In genomic region chr4:134370649-134371221, GRCm38 (mm10) we compare ENCODE assay signal across 8 mouse cellular contexts. TPM values are rescaled to one million over a fixed set of nuclear protein-coding genes. Genes with fewer than 3 reads are reported as not detected.
A peak's percentile ranks its signal among the peaks of the same experiment; 100 is the strongest.
DNase-seq lines count a peak whose midpoint lies in the region; ATAC-seq and TF ChIP-seq lines count a peak whose summit lies in the region.

No protein-coding gene starts in this region.

- WGBS in olfactory bulb, adult 2 months: 4% methylated on average over 18 of the region's 18 CpGs

- H3K4me3 ChIP-seq in gastrocnemius, adult 2 months: peak overlapping the region; percentile 72
- peak overlapping the region; percentile 83 for H3K4me3 ChIP-seq in E14TG2a.4 (replicated peaks; ENCODE audit: low read length)
- H3K4me3 ChIP-seq in olfactory bulb, adult 2 months (ENCODE audit: insufficient read depth, low read depth, low read length): peak overlapping the region; percentile 71

- DNase-seq in gastrocnemius, adult 2 months: peak; percentile 34
- DNase-seq in gastrocnemius, postnatal 25 days: no peak
- DNase-seq in left cerebral cortex, postnatal 25 days (ENCODE audit: low spot score in 2 of 2): peak; percentile 71 to 94
- DNase-seq in spleen, postnatal 36 days (ENCODE audit: low spot score in 2 of 2): no peak

- TF ChIP-seq POLR2A in olfactory bulb, adult 2 months (IDR thresholded peaks at IDR 0.05; ENCODE audit: insufficient read depth, low read depth, low read length): no peak

- intact Hi-C loops in gastrocnemius, adult 2 months (cut with DNase I): loop anchor here (5.0 kb wide), 1 partner anchor 118 kb away; the partner anchor contains the start of gene Grrp1
- intact Hi-C loops in left cerebral cortex, postnatal 25 days (cut with DNase I): no loop called here

- no peaks in the 10 kb centered on the region for H3K36me3 ChIP-seq in E14TG2a.4 (ENCODE audit: insufficient read depth, low read length)

- peaks cover 42% of the 10 kb centered on the region for H3K27me3 ChIP-seq in E14TG2a.4 (ENCODE audit: insufficient read depth, low read length)

- ATAC-seq in frontal cortex, adult (ENCODE audit: low TSS enrichment): peak; percentile 57
- no peak for ATAC-seq in activated CD4-positive, CD25-positive, alpha-beta regulatory T cell, adult 4 months

- H3K9me3 ChIP-seq in E14TG2a.4 (ENCODE audit: low read length): no peaks in the 10 kb centered on the region

- TF ChIP-seq CTCF in gastrocnemius, adult 2 months (IDR thresholded peaks at IDR 0.05): no peak; the same call in 1 of the 2 replicates
- TF ChIP-seq CTCF in E14TG2a.4 (conservative IDR thresholded peaks at IDR 0.05; ENCODE audit: low read length): no peak
- no peak for TF ChIP-seq CTCF in olfactory bulb, adult 2 months (IDR thresholded peaks at IDR 0.05; ENCODE audit: insufficient read depth, low read depth, low read length)

- peaks cover 69% of the 10 kb centered on the region for H3K4me1 ChIP-seq in E14TG2a.4 (replicated peaks; ENCODE audit: low read depth, low read length)
- H3K4me1 ChIP-seq in olfactory bulb, adult 2 months (ENCODE audit: control insufficient read depth, insufficient read depth, low read length): peaks cover 24% of the 10 kb centered on the region

- peak overlapping the region; percentile 92 for H3K27ac ChIP-seq in gastrocnemius, adult 2 months
- no peak overlapping the region for H3K27ac ChIP-seq in olfactory bulb, adult 2 months (ENCODE audit: insufficient read depth, low read depth, low read length)

RNA-seq across cellular contexts. Expression of gene Extl1, which starts 12.9 kb away (rescaled TPM):
- total RNA-seq in gastrocnemius, adult 2 months (2021): 10 to 100 TPM; 25.1 to 27.8 TPM
- total RNA-seq in gastrocnemius, postnatal 25 days (2021): 10 to 100 TPM; 25.5 to 29.2 TPM
- total RNA-seq in left cerebral cortex, postnatal 25 days (2021): 10 to 100 TPM; 49.2 to 52.5 TPM
- not detected in 2 replicates for polyA plus RNA-seq in olfactory bulb, adult 2 months (2012; ENCODE audit: insufficient read depth, insufficient read length, low replicate concordance, missing spikeins)
- 1 to 10 TPM in 1 of 2 experiments, under 1 TPM in 1; 0.16 to 1.4 TPM for polyA plus RNA-seq in activated CD4-positive, CD25-positive, alpha-beta regulatory T cell, adult 4 months (2017; shearing (Covaris generic))

RNA-seq across cellular contexts. Expression of gene Pafah2, which starts 25.4 kb away (rescaled TPM):
- 1 to 10 TPM; 2.6 to 4.0 TPM for total RNA-seq in gastrocnemius, adult 2 months (2021)
- 1 to 10 TPM; 3.2 TPM for total RNA-seq in gastrocnemius, postnatal 25 days (2021)
- total RNA-seq in left cerebral cortex, postnatal 25 days (2021): 1 to 10 TPM; 5.3 to 9.1 TPM
- not detected in 2 replicates for polyA plus RNA-seq in olfactory bulb, adult 2 months (2012; ENCODE audit: insufficient read depth, insufficient read length, low replicate concordance, missing spikeins)
- under 1 TPM; 0.70 to 0.90 TPM for polyA plus RNA-seq in activated CD4-positive, CD25-positive, alpha-beta regulatory T cell, adult 4 months (2017; shearing (Covaris generic))

RNA-seq across cellular contexts. Expression of gene Slc30a2, which starts 27.8 kb away (rescaled TPM):
- total RNA-seq in gastrocnemius, adult 2 months (2021): 10 to 100 TPM in 1 of 2 experiments, 1 to 10 TPM in 1; 4.4 to 25.8 TPM
- 1 to 10 TPM; 1.4 to 7.2 TPM for total RNA-seq in gastrocnemius, postnatal 25 days (2021)
- total RNA-seq in left cerebral cortex, postnatal 25 days (2021): not detected
- polyA plus RNA-seq in olfactory bulb, adult 2 months (2012; ENCODE audit: insufficient read depth, insufficient read length, low replicate concordance, missing spikeins): not detected in 2 replicates
- polyA plus RNA-seq in activated CD4-positive, CD25-positive, alpha-beta regulatory T cell, adult 4 months (2017; shearing (Covaris generic)): under 1 TPM; 0.24 to 0.85 TPM

RNA-seq across cellular contexts. Expression of gene Trim63, which starts 55.8 kb away (rescaled TPM):
- 100 to 1,000 TPM; 250 to 325 TPM for total RNA-seq in gastrocnemius, adult 2 months (2021)
- total RNA-seq in gastrocnemius, postnatal 25 days (2021): 100 to 1,000 TPM; 113 to 253 TPM
- under 1 TPM; 0.32 to 0.39 TPM for total RNA-seq in left cerebral cortex, postnatal 25 days (2021)
- not detected in 2 replicates for polyA plus RNA-seq in olfactory bulb, adult 2 months (2012; ENCODE audit: insufficient read depth, insufficient read length, low replicate concordance, missing spikeins)
- polyA plus RNA-seq in activated CD4-positive, CD25-positive, alpha-beta regulatory T cell, adult 4 months (2017; shearing (Covaris generic)): not detected

Comparison
In these comparisons a context has a peak if more than half of its experiments do, and no peak if none do; other contexts are left out.
1. DNase-seq: peak in gastrocnemius, adult 2 months (single experiment) and left cerebral cortex, postnatal 25 days (2 of 2); none in gastrocnemius, postnatal 25 days (single experiment) and spleen, postnatal 36 days (0 of 2).
2. Peak in every context shown above with its lines, with median percentiles within 50 percentile points of each other: H3K4me3 ChIP-seq.